Mouse (Mus musculus): ENCODE results near the gene Mei1. TPM values are rescaled to one million over a fixed set of nuclear protein-coding genes. Genes with fewer than 3 reads are reported as not detected.
A peak's percentile ranks its signal among the peaks of the same experiment; 100 is the strongest.

Gene Mei1
- polyA plus RNA-seq, 1 experiment from 2014 or later, result 0.04 TPM

GRCm38 (mm10) chr15:82167201-82168168 lies 97.7 kb downstream of the Mei1 start:
- Histone ChIP-seq H3K9ac (0 out of 2 replicates have a peak overlapping the region, but pooled peaks have one; percentile 37), H3K27ac (0 out of 2 replicates have a peak overlapping the region, but pooled peaks have one; percentile 14), H3K9me3 (replicated peaks) (no peaks in the 10 kb centered on the region), H3K4me1 (peaks cover 43% of the 10 kb centered on the region), H3K4me2 (0 out of 2 replicates have a peak overlapping the region, but pooled peaks have one; percentile 14), H3K36me3 (ENCODE audit: poor library complexity, severe bottlenecking) (peaks cover 35% of the 10 kb centered on the region), H3K4me3 (no peak overlapping the region), H3K27me3 (no peaks in the 10 kb centered on the region)
- 68% methylated on average over 23 of the region's 23 CpGs for WGBS
- ATAC-seq, result no peak

GRCm38 (mm10) chr15:82169671-82170070 lies 99.9 kb downstream of the Mei1 start:
- Histone ChIP-seq H3K4me2 (no peak overlapping the region), H3K27ac (no peak overlapping the region), H3K36me3 (ENCODE audit: poor library complexity, severe bottlenecking) (peaks cover 56% of the 10 kb centered on the region), H3K9me3 (replicated peaks) (no peaks in the 10 kb centered on the region), H3K27me3 (no peaks in the 10 kb centered on the region), H3K4me3 (no peak overlapping the region), H3K9ac (no peak overlapping the region), H3K4me1 (peaks cover 29% of the 10 kb centered on the region)
- WGBS, result 93% methylated on average over 5 of the region's 5 CpGs
- no peak for ATAC-seq

DNA sequence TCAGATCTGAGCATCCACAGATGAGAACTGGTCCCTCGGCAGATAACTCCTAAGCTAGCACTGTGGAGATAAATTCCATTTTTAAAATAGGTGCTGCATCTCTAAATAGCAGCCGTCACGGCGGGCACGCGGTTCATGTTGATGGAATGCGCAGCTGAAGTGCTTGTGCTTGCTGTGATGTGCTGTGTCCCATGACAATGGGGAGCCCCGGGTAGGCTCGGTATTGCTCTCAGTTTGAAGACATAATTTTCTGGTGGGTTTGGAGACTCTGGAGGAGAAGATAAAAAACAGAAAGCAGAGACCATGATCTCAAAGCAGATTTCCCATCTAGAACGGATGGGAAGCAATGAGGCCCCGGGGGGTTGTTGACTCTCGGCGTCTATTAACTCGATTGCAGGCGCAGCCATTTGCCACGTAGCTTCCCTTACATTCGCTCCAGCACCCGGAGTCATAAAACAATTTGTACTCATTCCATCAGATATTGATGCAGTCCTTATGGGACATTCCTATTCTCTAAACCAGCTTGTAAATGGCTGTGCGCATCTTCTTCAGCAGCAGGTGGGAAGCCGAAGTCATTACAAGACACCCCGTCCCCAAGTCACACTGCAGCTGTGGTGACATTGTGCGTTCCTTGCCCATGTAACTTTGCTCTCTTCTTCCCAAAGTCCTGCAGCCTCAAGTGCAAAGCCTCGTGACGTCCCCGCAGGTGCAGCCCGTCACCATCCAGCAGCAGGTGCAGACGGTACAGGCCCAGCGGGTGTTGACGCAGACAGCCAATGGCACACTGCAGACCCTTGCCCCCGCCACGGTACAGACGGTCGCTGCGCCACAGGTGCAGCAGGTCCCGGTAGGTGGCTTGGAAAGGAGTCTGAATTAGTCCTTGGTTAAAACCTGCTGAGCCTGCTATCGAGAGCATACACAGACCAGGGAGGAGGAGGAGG lies 100.9 kb downstream of the Mei1 start:
- no peaks in the 10 kb centered on the region for H3K9me3 ChIP-seq (replicated peaks)
- H3K4me2 ChIP-seq, result no peak overlapping the region
- H3K36me3 ChIP-seq (ENCODE audit: poor library complexity, severe bottlenecking), result peaks cover 66% of the 10 kb centered on the region
- H3K4me3 ChIP-seq, result no peak overlapping the region
- no peak overlapping the region for H3K9ac ChIP-seq
- peaks cover 24% of the 10 kb centered on the region for H3K4me1 ChIP-seq
- no peak overlapping the region for H3K27ac ChIP-seq
- WGBS, result 86% methylated on average over 36 of the region's 36 CpGs
- no peak for ATAC-seq
- no peaks in the 10 kb centered on the region for H3K27me3 ChIP-seq

- Histone ChIP-seq H3K4me2 (no peak overlapping the region), H3K36me3 (ENCODE audit: poor library complexity, severe bottlenecking) (peaks cover 84% of the 10 kb centered on the region)
- 84% methylated on average over 8 of the region's 8 CpGs for WGBS
Observed at GRCm38 (mm10) chr15:82172648-82173047, 102.9 kb downstream of the Mei1 start.

GRCm38 (mm10) chr15:82175091-82175490 lies 105.3 kb downstream of the Mei1 start:
- Histone ChIP-seq H3K27me3 (no peaks in the 10 kb centered on the region), H3K27ac (no peak overlapping the region), H3K36me3 (ENCODE audit: poor library complexity, severe bottlenecking) (peaks cover 97% of the 10 kb centered on the region), H3K9me3 (replicated peaks) (no peaks in the 10 kb centered on the region), H3K4me2 (no peak overlapping the region), H3K4me3 (no peak overlapping the region), H3K4me1 (no peaks in the 10 kb centered on the region), H3K9ac (no peak overlapping the region)
- no peak for ATAC-seq
- 96% methylated on average over 9 of the region's 9 CpGs for WGBS

More at GRCm38 (mm10) chr15:82172648-82173047, 102.9 kb downstream of the Mei1 start:
- Histone ChIP-seq H3K9me3 (replicated peaks) (no peaks in the 10 kb centered on the region), H3K4me3 (no peak overlapping the region), H3K4me1 (peaks cover 5% of the 10 kb centered on the region; the same call in 1 of the 2 replicates), H3K9ac (no peak overlapping the region), H3K27me3 (no peaks in the 10 kb centered on the region), H3K27ac (no peak overlapping the region)
- no peak for ATAC-seq

Other genes with a start within 250 kb of the Mei1 start
- gene Tob2, start 211.2 kb upstream of the Mei1 start, polyA plus RNA-seq (2015; fragmentation: Nextera tagmentation; extraction: Ambion mirVana), result 19.1 and 21.7 TPM in 2 replicates
- gene Phf5a, start 198.1 kb upstream of the Mei1 start, polyA plus RNA-seq (2015; fragmentation: Nextera tagmentation; extraction: Ambion mirVana), result 159 and 177 TPM in 2 replicates
- gene Aco2, start 197.7 kb upstream of the Mei1 start, polyA plus RNA-seq (2015; fragmentation: Nextera tagmentation; extraction: Ambion mirVana), result 202 and 211 TPM in 2 replicates
- 85.7 and 86.0 TPM in 2 replicates for gene Polr3h, start 143.8 kb upstream of the Mei1 start, polyA plus RNA-seq (2015; fragmentation: Nextera tagmentation; extraction: Ambion mirVana)
- 60.6 and 74.9 TPM in 2 replicates for gene Csdc2, start 133.2 kb upstream of the Mei1 start, polyA plus RNA-seq (2015; fragmentation: Nextera tagmentation; extraction: Ambion mirVana)
- 62.2 and 62.5 TPM in 2 replicates for gene Pmm1, start 109.1 kb upstream of the Mei1 start, polyA plus RNA-seq (2015; fragmentation: Nextera tagmentation; extraction: Ambion mirVana)
- gene 1700029P11Rik, start 89.5 kb upstream of the Mei1 start, polyA plus RNA-seq (2015; fragmentation: Nextera tagmentation; extraction: Ambion mirVana), result not detected in 2 replicates
- gene Xrcc6, start 82.2 kb upstream of the Mei1 start, polyA plus RNA-seq (2015; fragmentation: Nextera tagmentation; extraction: Ambion mirVana), result 59.9 and 65.3 TPM in 2 replicates
- gene Desi1, start 36.1 kb upstream of the Mei1 start, polyA plus RNA-seq (2015; fragmentation: Nextera tagmentation; extraction: Ambion mirVana), result 36.7 and 38.4 TPM in 2 replicates
- 270 and 290 TPM in 2 replicates for gene Snu13, start 22.4 kb upstream of the Mei1 start, polyA plus RNA-seq (2015; fragmentation: Nextera tagmentation; extraction: Ambion mirVana)
- gene 4930407I10Rik, start 10.8 kb upstream of the Mei1 start, polyA plus RNA-seq (2015; fragmentation: Nextera tagmentation; extraction: Ambion mirVana), result not detected in 2 replicates
- 15.2 and 15.9 TPM in 2 replicates for gene Ccdc134, start 57.9 kb downstream of the Mei1 start, polyA plus RNA-seq (2015; fragmentation: Nextera tagmentation; extraction: Ambion mirVana)
- gene Srebf2, start 77.2 kb downstream of the Mei1 start, polyA plus RNA-seq (2015; fragmentation: Nextera tagmentation; extraction: Ambion mirVana), result 200 and 218 TPM in 2 replicates
- 0.74 and 0.77 TPM in 2 replicates for gene Shisa8, start 142.8 kb downstream of the Mei1 start, polyA plus RNA-seq (2015; fragmentation: Nextera tagmentation; extraction: Ambion mirVana)
- gene Tnfrsf13c, start 154.4 kb downstream of the Mei1 start, polyA plus RNA-seq (2015; fragmentation: Nextera tagmentation; extraction: Ambion mirVana), result 0.15 and 0.22 TPM in 2 replicates
- gene Cenpm, start 174.8 kb downstream of the Mei1 start, polyA plus RNA-seq (2015; fragmentation: Nextera tagmentation; extraction: Ambion mirVana), result 71.5 and 76.5 TPM in 2 replicates
- gene 1500009C09Rik, start 182.4 kb downstream of the Mei1 start, polyA plus RNA-seq (2015; fragmentation: Nextera tagmentation; extraction: Ambion mirVana), result 7.7 and 7.8 TPM in 2 replicates
- gene Sept3, start 204.9 kb downstream of the Mei1 start, polyA plus RNA-seq (2015; fragmentation: Nextera tagmentation; extraction: Ambion mirVana), result 248 and 264 TPM in 2 replicates
- not detected in 2 replicates for gene Wbp2nl, start 229.0 kb downstream of the Mei1 start, polyA plus RNA-seq (2015; fragmentation: Nextera tagmentation; extraction: Ambion mirVana)